Mouse (Mus musculus) megakaryocyte, embryonic 14.5 days (primary cell): ENCODE data around the gene Flt4. TPM values are rescaled to one million over a fixed set of nuclear protein-coding genes. Genes with fewer than 3 reads are reported as not detected.
"Not testable (repeated sequence)": the region's sequence is repeated elsewhere in the genome, so short reads cannot be mapped to it uniquely, and the experiment has no call there.

Source experiments
- H3K27me3 ChIP-seq: replicated peaks from 2 replicates; pipeline ENCODE3; 2012; ENCODE audit warnings: inconsistent platforms
- H3K36me3 ChIP-seq: replicated peaks from 2 replicates; pipeline ENCODE3; 2012; ENCODE audit warnings: low read length, inconsistent platforms, mixed read lengths
- H3K4me1 ChIP-seq: 2 replicates; pipeline ENCODE4 v1.6.1; 2012; ENCODE audit warnings: inconsistent platforms
- H3K4me3 ChIP-seq: replicated peaks from 2 replicates; pipeline ENCODE3; 2012; ENCODE audit warnings: moderate library complexity, mild to moderate bottlenecking, inconsistent platforms
- H3K9me3 ChIP-seq: 2 replicates; pipeline ENCODE4 v1.6.1; 2012; ENCODE audit warnings: inconsistent platforms
- FLI1 ChIP-seq: IDR thresholded peaks from 2 replicates; pipeline ENCODE4 v1.6.1; 2012; ENCODE audit warnings: low read length, inconsistent platforms, mixed read lengths
- GATA1 ChIP-seq: IDR thresholded peaks from 3 replicates; pipeline ENCODE4 v1.6.1; 2012; ENCODE audit warnings: mixed read lengths, low read length, inconsistent platforms, borderline replicate concordance
- polyA plus RNA-seq: library from polyadenylated mRNA; stranded (reverse); fragments of >175 nt; gene quantifications from 2 replicates; pipeline ENCODE4 v1.2.3, GENCODE M21; 2012; ENCODE audit warnings: low replicate concordance; ENCODE audit not compliant: insufficient read depth

Gene Flt4
- 0.01 TPM in 1 of 2 replicates, not detected in the other for polyA plus RNA-seq

- H3K9me3 ChIP-seq, H3K36me3 ChIP-seq: not testable (repeated sequence)
- Histone ChIP-seq H3K4me1 (peaks cover 27% of the 10 kb centered on the region), H3K27me3 (peaks cover 35% of the 10 kb centered on the region), H3K4me3 (peak within 1 kb of the TSS; percentile 86)
These were observed at the start of gene Flt4 for GRCm38 (mm10) chr11:49608938-49609867. Gene Flt4, plus strand, starts transcription at chr11:49609263.

- H3K27me3 ChIP-seq, H3K9me3 ChIP-seq, H3K4me1 ChIP-seq, H3K4me3 ChIP-seq, H3K36me3 ChIP-seq: not testable (repeated sequence)
These were observed 34.0 kb upstream of the Flt4 start for GRCm38 (mm10) chr11:49575054-49575453.

GRCm38 (mm10) chr11:49580452-49580851 is 28.6 kb upstream of the Flt4 start:
- not testable (repeated sequence) for H3K4me1 ChIP-seq, H3K9me3 ChIP-seq, H3K27me3 ChIP-seq, H3K36me3 ChIP-seq, H3K4me3 ChIP-seq

- Histone ChIP-seq H3K36me3 (no peaks in the 10 kb centered on the region), H3K4me1 (no peaks in the 10 kb centered on the region), H3K9me3 (no peaks in the 10 kb centered on the region), H3K4me3 (no peak overlapping the region), H3K27me3 (no peaks in the 10 kb centered on the region)
- TF ChIP-seq FLI1 = no peak
- TF ChIP-seq GATA1 = no peak
These were observed 18.9 kb upstream of the Flt4 start for GRCm38 (mm10) chr11:49590213-49590612.

GRCm38 (mm10) chr11:49597149-49597548 is 11.9 kb upstream of the Flt4 start:
- not testable (repeated sequence) for H3K27me3 ChIP-seq, H3K36me3 ChIP-seq, H3K4me3 ChIP-seq, H3K9me3 ChIP-seq, H3K4me1 ChIP-seq

- Histone ChIP-seq H3K4me1 (peaks cover 20% of the 10 kb centered on the region), H3K27me3 (peaks cover 29% of the 10 kb centered on the region)
- not testable (repeated sequence) for H3K9me3 ChIP-seq, H3K4me3 ChIP-seq, H3K36me3 ChIP-seq
These were observed 757 bp upstream of the Flt4 start for GRCm38 (mm10) chr11:49608306-49608705.

- Histone ChIP-seq H3K27me3 (peaks cover 44% of the 10 kb centered on the region), H3K4me1 (peaks cover 27% of the 10 kb centered on the region), H3K4me3 (peak overlapping the region; percentile 86)
- not testable (repeated sequence) for H3K36me3 ChIP-seq, H3K9me3 ChIP-seq
These were observed 1.1 kb downstream of the Flt4 start for GRCm38 (mm10) chr11:49609868-49610824.

GRCm38 (mm10) chr11:49611349-49611748 is 2.3 kb downstream of the Flt4 start:
- H3K4me1 ChIP-seq = peaks cover 27% of the 10 kb centered on the region
- H3K9me3 ChIP-seq, H3K36me3 ChIP-seq, H3K4me3 ChIP-seq: not testable (repeated sequence)
- H3K27me3 ChIP-seq = peaks cover 56% of the 10 kb centered on the region

GRCm38 (mm10) chr11:49612154-49612553 is 3.1 kb downstream of the Flt4 start:
- Histone ChIP-seq H3K9me3 (no peaks in the 10 kb centered on the region), H3K4me1 (peaks cover 32% of the 10 kb centered on the region), H3K27me3 (peaks cover 62% of the 10 kb centered on the region), H3K4me3 (no peak overlapping the region), H3K36me3 (no peaks in the 10 kb centered on the region)
- no peak for TF ChIP-seq FLI1
- no peak for TF ChIP-seq GATA1

GRCm38 (mm10) chr11:49613349-49613748 is 4.3 kb downstream of the Flt4 start:
- Histone ChIP-seq H3K36me3 (no peaks in the 10 kb centered on the region), H3K4me1 (peaks cover 40% of the 10 kb centered on the region), H3K27me3 (peaks cover 70% of the 10 kb centered on the region), H3K4me3 (peak overlapping the region; percentile 81), H3K9me3 (no peaks in the 10 kb centered on the region; the same call in 1 of the 2 replicates)
- TF ChIP-seq FLI1 (no peak), GATA1 (no peak)
